Mouse (Mus musculus) cerebellum, adult 11 months (tissue): ENCODE data around the gene Arl4c.
"Not testable (repeated sequence)": the region's sequence is repeated elsewhere in the genome, so short reads cannot be mapped to it uniquely, and the experiment has no call there.

Source experiments
- DNase-seq: peaks from one replicate; pipeline ENCODE4 v3.0.0; 2022

Gene Arl4c

DNA sequence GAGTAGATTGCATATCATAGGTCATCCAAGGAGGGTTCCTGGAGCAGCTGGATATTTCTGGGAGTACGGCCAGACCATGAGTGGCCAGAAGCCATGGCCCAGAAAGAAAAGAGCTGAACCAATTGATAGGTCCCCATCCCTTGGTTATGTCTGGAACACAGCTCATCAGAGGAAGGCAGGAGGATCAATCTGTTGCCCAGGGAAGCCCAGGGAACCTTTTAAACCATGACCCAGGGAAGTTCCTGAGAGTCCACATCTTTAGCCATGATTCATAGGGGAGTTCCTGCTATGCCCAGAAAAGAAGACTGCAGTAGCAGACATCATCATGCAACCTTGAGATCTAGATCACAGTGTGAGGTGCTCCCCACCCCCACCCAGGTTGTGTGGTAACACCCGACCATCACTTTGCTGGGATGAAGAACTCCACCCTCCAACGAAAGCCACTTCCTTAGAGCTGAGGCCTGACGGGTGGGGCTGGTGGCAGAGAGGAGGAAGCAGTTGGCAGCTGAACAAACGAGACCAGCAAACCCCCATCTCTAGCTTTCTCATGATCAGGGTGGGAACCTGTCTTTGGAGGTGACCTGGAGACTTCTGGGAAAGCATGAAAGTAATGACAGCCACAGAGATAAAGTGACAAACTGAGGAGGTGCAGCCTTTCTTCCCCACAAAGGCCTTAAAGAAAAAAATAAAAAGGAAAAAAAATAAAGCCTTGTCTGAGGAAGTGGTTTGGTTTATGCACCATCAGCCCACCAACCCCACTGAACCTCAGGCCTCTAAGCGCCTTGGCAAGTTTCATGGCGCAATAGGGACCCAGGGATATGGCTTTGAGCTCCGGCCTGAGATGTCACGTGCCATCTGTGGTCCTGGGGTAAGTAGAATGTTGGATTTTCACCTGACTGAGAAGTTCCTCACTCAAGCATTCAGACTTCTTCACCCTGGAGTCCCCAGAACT, 47.2 kb downstream of the Arl4c start:
- no peak for DNase-seq

GRCm38 (mm10) chr1:88653614-88654520, 48.2 kb downstream of the Arl4c start:
- no peak for DNase-seq

DNA sequence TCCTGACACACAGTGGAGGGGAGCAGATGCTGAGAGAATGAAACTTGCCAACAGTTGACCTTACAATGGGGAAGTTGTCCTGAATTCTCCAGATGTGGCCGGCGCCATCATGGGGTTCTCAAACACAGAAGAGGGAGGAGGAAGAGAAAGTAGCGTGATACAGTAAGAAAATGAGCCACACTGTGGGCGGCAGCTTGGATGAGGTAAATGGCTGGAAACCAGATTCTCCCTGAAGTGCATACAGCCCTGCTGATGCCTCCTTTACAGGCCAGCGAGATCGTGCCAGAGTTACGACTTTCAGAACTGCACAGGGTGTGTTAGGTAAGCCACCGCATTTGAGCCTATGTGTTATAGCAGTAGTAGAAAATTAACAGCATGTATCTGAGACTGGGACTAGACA, 49.3 kb downstream of the Arl4c start:
- no peak for DNase-seq

DNA sequence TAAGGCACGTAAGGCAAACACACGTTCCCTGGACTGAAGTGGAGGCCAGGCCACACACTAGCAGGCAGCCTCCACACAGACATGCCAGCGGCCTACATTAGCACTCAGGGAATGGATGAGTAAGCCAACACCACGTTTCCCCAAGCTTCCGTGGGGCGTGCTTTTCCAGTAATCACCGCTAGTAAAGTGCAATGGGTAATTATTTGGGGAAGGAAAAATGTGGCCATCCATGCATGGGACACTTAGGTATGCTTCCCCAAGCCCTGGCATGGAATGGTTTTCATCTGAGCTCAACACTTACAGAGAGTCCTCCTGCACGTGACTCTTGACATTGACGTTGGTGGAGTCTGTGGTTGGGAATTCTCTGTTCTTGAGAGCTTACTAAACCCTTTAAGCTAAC, 50.4 kb downstream of the Arl4c start:
- DNase-seq = no peak

GRCm38 (mm10) chr1:88648742-88649141, 53.3 kb downstream of the Arl4c start:
- no peak for DNase-seq

GRCm38 (mm10) chr1:88645599-88646119, 56.4 kb downstream of the Arl4c start:
- DNase-seq = no peak

- no peak for DNase-seq
Observed at GRCm38 (mm10) chr1:88644417-88644816, 57.6 kb downstream of the Arl4c start.

- no peak for DNase-seq
Observed at GRCm38 (mm10) chr1:88643181-88643823, 58.7 kb downstream of the Arl4c start.

DNA sequence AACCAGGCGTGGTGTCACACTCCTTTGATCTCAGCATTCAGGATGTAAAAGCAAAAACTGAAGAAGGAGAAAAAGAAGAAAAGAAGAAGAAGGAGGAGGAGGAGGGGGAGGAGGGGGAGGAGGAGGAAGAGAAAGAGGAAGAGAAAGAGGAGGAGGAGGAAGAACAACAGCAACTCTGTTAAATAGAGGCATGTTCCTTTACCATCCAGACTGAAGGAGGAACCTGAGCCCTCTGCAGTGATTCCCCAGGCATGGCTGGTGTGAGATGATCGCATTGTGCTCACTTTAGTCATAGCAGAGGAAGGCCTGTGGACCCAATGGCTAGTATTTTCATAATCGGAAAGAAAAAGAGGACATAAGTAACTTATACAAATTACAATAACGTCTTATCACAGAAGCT, 59.3 kb downstream of the Arl4c start:
- no peak for DNase-seq

DNA sequence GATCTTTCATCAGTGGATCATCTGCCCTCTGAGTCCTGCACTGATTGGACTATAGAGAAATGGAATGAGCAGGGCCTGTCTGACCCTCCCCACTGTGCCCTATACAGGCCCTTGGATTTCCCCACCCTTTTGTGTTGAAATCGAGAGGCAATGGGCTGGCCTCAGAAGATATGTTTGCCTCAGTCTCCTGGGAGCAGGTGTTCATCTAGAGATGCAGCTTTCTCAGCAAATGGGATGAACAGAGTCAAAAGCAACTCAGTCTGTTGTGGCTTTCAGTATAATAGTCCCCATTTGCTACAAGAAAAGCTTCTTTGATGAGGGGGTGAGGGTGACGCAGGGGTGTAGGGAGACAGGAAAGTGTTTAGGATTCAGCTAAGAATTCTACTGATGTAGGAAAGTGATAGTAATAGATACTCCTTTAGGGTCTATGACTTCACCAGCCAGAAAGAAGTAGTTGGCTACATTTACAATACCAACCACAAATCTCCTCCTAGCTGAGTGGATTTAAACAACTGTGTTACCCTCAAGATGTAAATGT, 60.3 kb downstream of the Arl4c start:
- no peak for DNase-seq

DNA sequence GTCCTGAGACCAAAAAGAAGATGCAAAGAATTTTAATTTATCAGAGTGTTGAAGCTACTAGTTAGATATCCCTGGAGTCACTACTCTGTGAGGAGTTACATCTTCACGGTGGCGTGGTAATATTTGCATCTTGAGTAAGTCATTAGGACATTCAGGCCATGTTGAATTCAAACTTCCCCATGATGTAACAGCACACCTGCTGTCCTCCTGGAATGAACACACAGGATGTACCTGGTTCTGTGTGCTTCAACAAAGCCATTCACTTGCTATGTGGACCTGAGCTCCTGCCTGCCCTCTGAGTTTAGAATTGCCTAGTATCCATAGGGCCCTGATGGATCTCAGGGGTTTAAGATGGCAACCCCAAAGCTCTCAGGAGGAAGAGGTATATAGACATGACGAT, 60.8 kb downstream of the Arl4c start:
- DNase-seq = no peak

DNA sequence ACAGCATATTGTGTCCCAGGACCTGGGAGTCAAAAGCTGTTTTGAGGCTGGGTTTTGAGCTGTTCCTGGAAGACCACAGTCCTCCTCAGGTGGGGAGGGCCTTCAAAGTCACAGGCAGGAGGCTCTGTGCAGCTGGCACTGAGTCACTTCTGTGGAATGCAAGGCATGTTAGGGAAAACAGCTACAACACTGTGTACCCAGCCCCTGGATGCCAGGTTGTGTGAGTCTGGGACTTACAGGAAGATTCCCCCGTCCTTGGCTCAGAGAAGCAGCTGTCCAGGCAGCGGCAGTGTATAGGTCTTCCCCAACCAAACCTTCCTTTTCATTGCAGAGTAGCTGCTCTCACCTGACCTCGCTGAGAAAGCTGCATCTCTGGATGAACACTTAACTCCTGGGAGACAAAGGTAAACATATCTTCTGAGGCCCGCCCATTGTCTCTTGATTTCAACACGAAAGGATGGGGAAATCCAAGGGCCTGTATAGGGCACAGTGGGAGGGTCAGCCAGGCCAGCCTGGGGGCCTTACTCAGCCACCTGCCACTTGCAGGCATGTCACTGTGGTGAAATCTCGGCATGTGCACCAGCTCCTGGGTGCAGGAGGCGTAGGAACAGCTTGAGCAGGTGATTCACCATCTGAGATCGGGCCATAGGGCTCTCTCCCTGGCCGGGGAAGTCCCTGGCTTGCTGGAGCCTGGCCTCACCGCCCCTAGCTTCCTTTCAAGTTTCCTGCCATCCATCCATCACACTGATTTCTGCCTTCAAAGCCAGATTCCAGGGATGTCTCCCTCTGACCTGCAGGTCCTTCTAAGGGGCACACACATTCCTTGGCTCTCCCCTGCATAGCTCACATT, 62.4 kb downstream of the Arl4c start:
- no peak for DNase-seq

GRCm38 (mm10) chr1:88638622-88639021, 63.4 kb downstream of the Arl4c start:
- no peak for DNase-seq

GRCm38 (mm10) chr1:88636579-88637161, 65.4 kb downstream of the Arl4c start:
- DNase-seq = not testable (repeated sequence)

- DNase-seq = no peak
Observed at GRCm38 (mm10) chr1:88635659-88636058, 66.4 kb downstream of the Arl4c start.

DNA sequence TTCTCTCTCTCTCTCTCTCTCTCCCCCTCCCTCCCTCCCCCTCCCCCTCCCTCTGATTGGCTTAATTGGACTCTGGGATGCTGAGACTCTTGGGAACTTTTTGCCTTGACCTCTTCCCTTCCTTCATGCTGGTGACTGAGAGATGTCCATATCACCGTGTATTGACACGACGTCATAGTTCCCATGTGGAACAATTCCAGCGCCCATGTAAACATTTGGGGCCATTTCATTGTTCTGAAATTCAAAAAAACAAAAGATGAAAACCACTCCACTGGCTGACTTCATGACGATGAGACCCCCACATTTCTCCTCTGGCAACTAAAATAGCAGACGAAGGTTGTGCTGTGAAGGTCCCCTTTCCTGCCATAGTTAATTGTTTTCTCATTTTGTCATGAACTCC, 69.2 kb downstream of the Arl4c start:
- DNase-seq = no peak

DNA sequence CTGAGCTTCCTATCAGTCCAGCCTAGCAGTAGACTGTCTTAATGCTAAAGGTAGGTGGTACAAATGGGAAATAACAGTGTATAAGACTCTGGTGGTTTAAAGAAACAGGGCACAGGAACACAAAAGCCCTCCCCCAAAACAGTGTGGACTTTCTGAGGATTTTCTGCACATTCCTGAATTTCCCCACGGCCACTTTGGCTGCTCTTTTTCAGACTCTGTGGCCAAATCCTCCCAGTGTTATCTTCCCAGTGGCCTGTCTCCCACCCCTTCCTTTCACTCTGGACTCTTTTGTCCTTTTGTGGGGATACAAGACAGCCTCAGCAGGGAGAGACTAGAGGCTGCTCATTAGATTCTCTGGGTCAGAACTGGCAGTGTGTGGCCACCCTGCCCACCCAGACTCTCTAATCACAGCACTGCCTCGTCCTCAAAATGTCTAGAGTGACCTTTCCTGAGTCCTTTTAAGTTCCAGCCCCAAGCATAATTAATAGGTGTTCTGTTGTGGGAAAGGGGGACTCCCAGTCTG, 72.0 kb downstream of the Arl4c start:
- DNase-seq = no peak

DNA sequence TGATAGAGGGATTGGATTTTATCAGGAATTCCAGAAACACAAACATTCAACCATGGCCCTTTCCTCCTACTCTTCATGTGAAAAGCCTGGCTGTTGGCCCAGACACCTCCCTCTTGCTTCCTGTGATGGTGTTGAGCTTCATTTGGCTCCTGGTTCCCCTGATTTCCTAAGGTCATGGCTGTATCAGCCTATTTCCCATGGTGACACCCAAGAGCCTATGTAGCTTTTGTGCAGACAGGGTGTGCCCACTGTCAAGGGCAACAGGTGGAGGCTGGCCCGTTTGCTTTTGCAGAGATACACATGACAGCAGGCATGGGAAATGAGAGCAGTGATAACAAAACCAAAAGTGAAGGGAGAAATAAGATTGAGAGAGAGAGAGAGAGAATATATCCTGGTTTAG, 76.8 kb downstream of the Arl4c start:
- no peak for DNase-seq

DNA sequence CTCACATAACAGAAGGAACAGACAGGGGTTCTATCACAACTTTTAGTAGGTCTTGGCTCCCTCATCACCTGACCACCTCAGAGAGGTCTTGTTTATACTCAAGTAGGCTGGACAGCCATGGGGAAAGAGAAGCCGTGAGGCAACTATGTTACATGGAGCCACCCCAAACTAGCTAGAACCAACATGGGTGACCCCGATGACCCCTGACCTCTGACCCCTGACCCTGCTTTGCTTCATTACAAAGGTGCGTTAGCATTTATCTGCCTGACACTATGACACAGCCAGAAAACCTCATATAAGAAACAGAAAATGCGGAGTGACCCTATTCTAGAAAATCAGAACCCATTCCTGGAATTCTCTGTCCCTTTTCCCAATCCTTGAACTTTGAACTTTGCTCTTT, 77.6 kb downstream of the Arl4c start:
- no peak for DNase-seq

DNA sequence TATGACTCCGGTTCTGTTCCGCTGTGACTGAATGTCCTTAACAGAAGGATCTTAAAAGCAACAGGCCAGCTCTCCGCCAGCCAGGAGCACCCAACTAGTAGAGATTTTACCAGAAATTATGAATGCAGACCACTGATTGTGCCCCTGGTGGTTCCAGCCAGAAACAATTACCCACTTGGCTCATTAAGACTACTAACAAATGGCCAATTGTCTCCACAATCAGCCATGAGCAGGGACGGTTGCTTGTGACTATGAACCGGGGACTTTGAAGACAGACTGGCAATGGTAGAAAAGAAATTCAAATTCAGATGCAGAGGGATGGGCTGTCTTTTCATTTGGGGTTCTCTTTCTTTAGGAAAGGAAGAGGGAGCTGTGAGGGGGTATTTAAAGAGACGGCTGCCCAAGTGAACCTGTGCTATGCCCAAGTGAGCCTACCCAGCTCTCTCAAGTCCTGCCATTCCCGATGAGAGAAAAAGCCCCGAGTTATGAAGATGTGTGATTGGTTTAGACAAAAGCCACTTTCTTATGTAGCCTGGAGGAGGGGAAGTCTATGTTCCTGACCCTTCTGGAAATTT, 78.4 kb downstream of the Arl4c start:
- no peak for DNase-seq
